Mouse (Mus musculus): ENCODE results near the gene Map3k6. TPM values are rescaled to one million over a fixed set of nuclear protein-coding genes. Genes with fewer than 3 reads are reported as not detected.
A peak's percentile ranks its signal among the peaks of the same experiment; 100 is the strongest.

The Map3k6 gene
- polyA plus RNA-seq, 1 experiment from 2014 or later = 20.6 TPM

DNA sequence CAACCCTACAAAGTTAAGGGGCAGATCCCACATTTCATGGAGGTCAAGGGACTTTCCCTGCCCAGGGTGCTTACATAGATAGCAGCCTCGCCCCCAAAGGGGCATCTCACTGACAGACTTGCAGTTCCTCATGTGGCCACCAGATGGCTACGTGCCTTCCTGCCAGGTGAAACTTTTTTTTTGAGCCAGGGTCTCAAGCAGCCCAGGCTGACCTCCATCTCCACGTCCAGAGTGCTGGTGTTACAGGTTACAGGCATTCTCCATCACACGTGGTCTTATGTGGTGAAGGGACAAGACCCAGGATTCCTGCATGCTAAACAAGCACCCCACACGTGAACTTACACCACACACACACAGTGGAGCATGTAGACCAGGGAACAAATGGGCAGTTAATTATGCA lies 23.0 kb upstream of the Map3k6 start:
- 3% methylated on average over 5 of the region's 5 CpGs for WGBS
- Histone ChIP-seq H3K9ac (no peak overlapping the region), H3K27me3 (peaks cover 32% of the 10 kb centered on the region), H3K4me2 (replicated peaks) (no peak overlapping the region), H3K9me3 (replicated peaks) (no peaks in the 10 kb centered on the region), H3K27ac (replicated peaks) (no peak overlapping the region), H3K4me1 (peaks cover 29% of the 10 kb centered on the region), H3K36me3 (no peaks in the 10 kb centered on the region), H3K4me3 (replicated peaks) (no peak overlapping the region)
- ATAC-seq (ENCODE audit: insufficient number of reproducible peaks, low FRiP score, low TSS enrichment, low read depth) = no peak

DNA sequence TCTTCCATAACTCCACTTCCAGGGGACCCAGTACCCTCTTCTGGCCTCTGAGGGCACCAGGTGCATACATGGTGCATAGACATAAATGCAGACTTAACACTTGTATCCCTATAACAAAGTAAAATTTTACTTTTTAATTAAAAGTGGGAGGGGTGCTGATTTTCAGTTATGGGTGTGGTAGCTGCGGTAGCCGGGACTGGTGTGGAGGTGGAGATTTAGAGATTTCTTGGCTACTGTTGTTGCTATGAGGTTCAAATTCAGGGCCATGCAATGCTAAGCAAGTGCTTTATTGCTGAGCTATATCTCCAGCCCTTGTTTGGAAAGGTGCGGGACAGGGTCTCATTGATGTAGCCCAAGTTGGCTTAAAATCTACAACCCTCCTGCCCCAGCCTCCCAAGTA lies 21.9 kb upstream of the Map3k6 start:
- Histone ChIP-seq H3K4me3 (replicated peaks) (no peak overlapping the region), H3K4me2 (replicated peaks) (no peak overlapping the region), H3K4me1 (peaks cover 24% of the 10 kb centered on the region), H3K9me3 (replicated peaks) (no peaks in the 10 kb centered on the region), H3K9ac (no peak overlapping the region), H3K27ac (replicated peaks) (no peak overlapping the region), H3K36me3 (no peaks in the 10 kb centered on the region), H3K27me3 (peaks cover 23% of the 10 kb centered on the region)
- 78% methylated on average over 3 of the region's 3 CpGs for WGBS
- no peak for ATAC-seq (ENCODE audit: insufficient number of reproducible peaks, low FRiP score, low TSS enrichment, low read depth)

- Histone ChIP-seq H3K9ac (peak overlapping the region; percentile 33; the same call in 1 of the 2 replicates), H3K27ac (replicated peaks) (no peak overlapping the region), H3K9me3 (replicated peaks) (no peaks in the 10 kb centered on the region), H3K4me3 (replicated peaks) (peak overlapping the region; percentile 40), H3K4me1 (peaks cover 37% of the 10 kb centered on the region), H3K27me3 (peaks cover 15% of the 10 kb centered on the region), H3K36me3 (no peaks in the 10 kb centered on the region), H3K4me2 (replicated peaks) (peak overlapping the region; percentile 67)
- 3% methylated on average over 25 of the region's 25 CpGs for WGBS
- 0 out of 2 replicates have a peak, but pooled peaks have one; percentile 21 for ATAC-seq (ENCODE audit: insufficient number of reproducible peaks, low FRiP score, low TSS enrichment, low read depth)
Measured at GRCm38 (mm10) chr4:133220656-133221055, 20.0 kb upstream of the Map3k6 start.

GRCm38 (mm10) chr4:133221701-133222100 lies 18.9 kb upstream of the Map3k6 start:
- Histone ChIP-seq H3K27ac (replicated peaks) (no peak overlapping the region), H3K27me3 (peaks cover 15% of the 10 kb centered on the region), H3K36me3 (no peaks in the 10 kb centered on the region), H3K9ac (no peak overlapping the region), H3K4me2 (replicated peaks) (no peak overlapping the region), H3K4me1 (peaks cover 45% of the 10 kb centered on the region), H3K9me3 (replicated peaks) (no peaks in the 10 kb centered on the region), H3K4me3 (replicated peaks) (no peak overlapping the region)
- WGBS = 85% methylated on average over 8 of the region's 8 CpGs
- no peak for ATAC-seq (ENCODE audit: insufficient number of reproducible peaks, low FRiP score, low TSS enrichment, low read depth)

DNA sequence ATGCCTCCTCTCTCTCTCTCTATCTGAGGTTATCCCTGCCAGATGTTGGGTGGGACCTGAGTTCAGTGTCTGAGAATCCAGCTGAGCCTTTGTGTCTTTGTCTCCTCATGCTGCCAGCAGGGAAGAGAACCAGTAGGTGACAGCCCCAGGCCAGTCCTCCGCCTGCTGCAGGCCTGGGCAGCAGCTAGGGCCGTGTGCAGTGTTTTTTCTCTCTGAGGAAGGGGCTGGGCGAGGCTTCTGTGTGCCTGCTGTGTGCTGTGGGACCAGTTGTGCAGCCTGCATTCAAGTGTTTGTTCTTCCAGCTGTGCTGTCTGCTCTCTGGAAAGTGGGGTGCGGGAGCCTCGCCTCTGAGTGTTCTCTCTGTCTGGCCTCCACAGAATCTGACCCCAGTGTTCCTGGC lies 16.7 kb upstream of the Map3k6 start:
- 36% methylated on average over 5 of the region's 5 CpGs for WGBS
- peaks cover 15% of the 10 kb centered on the region for H3K27me3 ChIP-seq
- H3K4me2 ChIP-seq (replicated peaks) = no peak overlapping the region
- no peaks in the 10 kb centered on the region for H3K36me3 ChIP-seq
- ATAC-seq (ENCODE audit: insufficient number of reproducible peaks, low FRiP score, low TSS enrichment, low read depth) = no peak
- no peak overlapping the region for H3K9ac ChIP-seq
- H3K9me3 ChIP-seq (replicated peaks) = no peaks in the 10 kb centered on the region
- H3K4me3 ChIP-seq (replicated peaks) = no peak overlapping the region
- H3K4me1 ChIP-seq = peaks cover 39% of the 10 kb centered on the region
- H3K27ac ChIP-seq (replicated peaks) = peak overlapping the region; percentile 52

DNA sequence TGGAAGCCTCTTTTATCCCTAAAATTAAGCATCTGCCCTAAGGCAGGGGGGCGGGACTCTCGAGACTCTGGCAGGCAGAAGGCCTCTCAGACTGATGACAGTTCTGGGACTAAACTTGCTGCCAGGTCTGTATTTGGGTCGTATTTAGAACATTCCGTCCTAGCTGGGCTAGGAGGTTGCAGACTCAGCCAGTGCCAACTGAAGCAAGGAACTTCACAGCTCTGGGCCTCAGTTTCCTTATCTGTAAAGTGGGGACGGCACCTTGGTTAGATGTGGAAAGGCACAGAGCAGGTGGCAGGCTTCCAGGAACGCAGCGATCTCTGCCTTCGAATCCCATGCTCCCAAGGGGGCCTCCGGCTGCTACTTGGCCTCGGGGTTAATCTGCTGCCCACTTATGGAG lies 14.5 kb upstream of the Map3k6 start:
- H3K9ac ChIP-seq = no peak overlapping the region
- H3K9me3 ChIP-seq (replicated peaks) = no peaks in the 10 kb centered on the region
- H3K4me1 ChIP-seq = peaks cover 36% of the 10 kb centered on the region
- H3K27ac ChIP-seq (replicated peaks) = peak overlapping the region; percentile 63
- H3K4me3 ChIP-seq (replicated peaks) = no peak overlapping the region
- no peak overlapping the region for H3K4me2 ChIP-seq (replicated peaks)
- 48% methylated on average over 10 of the region's 10 CpGs for WGBS
- no peaks in the 10 kb centered on the region for H3K36me3 ChIP-seq
- peaks cover 9% of the 10 kb centered on the region for H3K27me3 ChIP-seq
- ATAC-seq (ENCODE audit: insufficient number of reproducible peaks, low FRiP score, low TSS enrichment, low read depth) = no peak

DNA sequence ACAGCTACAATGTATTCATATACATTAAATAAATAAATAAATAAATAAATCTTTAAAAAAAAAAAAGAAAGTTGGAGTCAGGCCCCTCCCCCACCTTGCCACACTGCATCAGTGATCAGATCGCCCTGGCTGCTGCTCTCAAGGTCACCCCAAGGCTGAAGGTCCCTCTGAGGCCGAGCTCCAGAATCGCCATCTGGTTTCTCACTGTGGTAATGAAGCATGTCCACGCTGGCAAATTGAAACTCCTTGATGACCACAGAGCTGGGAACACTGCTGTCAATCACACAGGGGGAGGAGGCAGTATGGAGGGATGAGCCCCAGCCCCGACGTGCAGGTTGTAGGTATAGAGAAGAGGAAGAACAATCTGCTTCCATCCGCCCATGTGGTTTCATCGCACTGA lies 13.0 kb upstream of the Map3k6 start:
- no peaks in the 10 kb centered on the region for H3K9me3 ChIP-seq (replicated peaks)
- no peak for ATAC-seq (ENCODE audit: insufficient number of reproducible peaks, low FRiP score, low TSS enrichment, low read depth)
- H3K27ac ChIP-seq (replicated peaks) = no peak overlapping the region
- H3K4me1 ChIP-seq = peaks cover 32% of the 10 kb centered on the region
- H3K27me3 ChIP-seq = no peaks in the 10 kb centered on the region
- H3K4me2 ChIP-seq (replicated peaks) = no peak overlapping the region
- WGBS = 43% methylated on average over 8 of the region's 8 CpGs
- H3K36me3 ChIP-seq = no peaks in the 10 kb centered on the region
- H3K9ac ChIP-seq = no peak overlapping the region
- H3K4me3 ChIP-seq (replicated peaks) = no peak overlapping the region

- ATAC-seq (ENCODE audit: insufficient number of reproducible peaks, low FRiP score, low TSS enrichment, low read depth) = no peak
Measured at GRCm38 (mm10) chr4:133229582-133229981, 11.0 kb upstream of the Map3k6 start.

GRCm38 (mm10) chr4:133233285-133233976 lies 7.2 kb upstream of the Map3k6 start:
- no peak overlapping the region for H3K9ac ChIP-seq
- H3K4me2 ChIP-seq (replicated peaks) = no peak overlapping the region
- 39% methylated on average over 10 of the region's 10 CpGs for WGBS
- no peaks in the 10 kb centered on the region; the same call in 1 of the 2 replicates for H3K27me3 ChIP-seq
- 0 out of 2 replicates have a peak, but pooled peaks cover 5% of the 10 kb centered on the region for H3K4me1 ChIP-seq
- H3K36me3 ChIP-seq = no peaks in the 10 kb centered on the region
- no peak for ATAC-seq (ENCODE audit: insufficient number of reproducible peaks, low FRiP score, low TSS enrichment, low read depth)
- H3K27ac ChIP-seq (replicated peaks) = no peak overlapping the region
- H3K4me3 ChIP-seq (replicated peaks) = no peak overlapping the region
- no peaks in the 10 kb centered on the region for H3K9me3 ChIP-seq (replicated peaks)

More at GRCm38 (mm10) chr4:133229582-133229981, 11.0 kb upstream of the Map3k6 start:
- WGBS = 41% methylated on average over 8 of the region's 8 CpGs
- Histone ChIP-seq H3K4me1 (peaks cover 18% of the 10 kb centered on the region), H3K9ac (no peak overlapping the region), H3K27me3 (no peaks in the 10 kb centered on the region; the same call in 1 of the 2 replicates), H3K27ac (replicated peaks) (peak overlapping the region; percentile 49; the same call in 1 of the 2 replicates), H3K9me3 (replicated peaks) (no peaks in the 10 kb centered on the region), H3K4me3 (replicated peaks) (no peak overlapping the region), H3K4me2 (replicated peaks) (no peak overlapping the region), H3K36me3 (no peaks in the 10 kb centered on the region)

GRCm38 (mm10) chr4:133234771-133235170 lies 5.8 kb upstream of the Map3k6 start:
- no peaks in the 10 kb centered on the region for H3K36me3 ChIP-seq
- no peaks in the 10 kb centered on the region for H3K9me3 ChIP-seq (replicated peaks)
- no peak overlapping the region for H3K4me2 ChIP-seq (replicated peaks)
- no peaks in the 10 kb centered on the region; the same call in 1 of the 2 replicates for H3K27me3 ChIP-seq
- no peak overlapping the region for H3K4me3 ChIP-seq (replicated peaks)
- 53% methylated on average over 5 of the region's 5 CpGs for WGBS
- ATAC-seq (ENCODE audit: insufficient number of reproducible peaks, low FRiP score, low TSS enrichment, low read depth) = no peak
- no peak overlapping the region for H3K27ac ChIP-seq (replicated peaks)
- H3K9ac ChIP-seq = no peak overlapping the region
- 0 out of 2 replicates have a peak, but pooled peaks cover 3% of the 10 kb centered on the region for H3K4me1 ChIP-seq

GRCm38 (mm10) chr4:133235415-133235814 lies 5.2 kb upstream of the Map3k6 start:
- Histone ChIP-seq H3K4me3 (replicated peaks) (no peak overlapping the region), H3K27ac (replicated peaks) (no peak overlapping the region), H3K27me3 (no peaks in the 10 kb centered on the region; the same call in 1 of the 2 replicates), H3K36me3 (no peaks in the 10 kb centered on the region), H3K9me3 (replicated peaks) (no peaks in the 10 kb centered on the region), H3K4me1 (peaks cover 3% of the 10 kb centered on the region), H3K4me2 (replicated peaks) (no peak overlapping the region), H3K9ac (no peak overlapping the region)
- 77% methylated on average over 5 of the region's 5 CpGs for WGBS
- no peak for ATAC-seq (ENCODE audit: insufficient number of reproducible peaks, low FRiP score, low TSS enrichment, low read depth)

GRCm38 (mm10) chr4:133237911-133238310 lies 2.7 kb upstream of the Map3k6 start:
- no peak overlapping the region for H3K4me3 ChIP-seq (replicated peaks)
- peaks cover 17% of the 10 kb centered on the region for H3K4me1 ChIP-seq
- peaks cover 10% of the 10 kb centered on the region for H3K27me3 ChIP-seq
- no peaks in the 10 kb centered on the region for H3K36me3 ChIP-seq
- H3K4me2 ChIP-seq (replicated peaks) = no peak overlapping the region
- 75% methylated on average over 4 of the region's 4 CpGs for WGBS
- no peak overlapping the region for H3K27ac ChIP-seq (replicated peaks)
- no peak for ATAC-seq (ENCODE audit: insufficient number of reproducible peaks, low FRiP score, low TSS enrichment, low read depth)
- H3K9ac ChIP-seq = no peak overlapping the region
- no peaks in the 10 kb centered on the region for H3K9me3 ChIP-seq (replicated peaks)
